Comparison of ENCODE assay signal across 16 mouse cellular contexts in the genomic region with DNA sequence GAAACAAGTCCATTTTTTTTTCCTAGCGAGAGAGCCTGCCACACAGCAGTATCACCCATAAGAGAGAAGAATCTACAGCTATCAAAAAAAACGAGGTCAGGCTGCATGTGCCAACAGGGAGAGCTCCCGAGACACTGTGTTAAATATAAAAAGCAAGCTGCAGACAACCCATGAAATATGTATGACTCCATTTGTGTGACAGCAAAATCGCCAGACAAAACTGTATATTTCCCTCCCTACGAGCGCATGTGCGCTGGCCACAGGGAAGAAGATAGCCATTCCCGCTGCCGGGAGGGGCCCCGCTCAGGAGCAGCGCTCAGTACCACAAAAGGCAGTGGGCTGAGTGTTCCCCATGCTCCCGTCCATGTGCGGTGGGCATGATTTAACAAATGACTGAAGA.
A peak's percentile ranks its signal among the peaks of the same experiment; 100 is the strongest.
DNase-seq lines count a peak whose midpoint lies in the region; ATAC-seq lines count a peak whose summit lies in the region.
"Had no signal": no experiment of that assay in that cellular context is flagged by ENCODE, and none has a peak within 500 bp of the region (broad histone marks: within the 10 kb centered on the region; RNA-seq: fewer than 3 reads in every experiment).

No protein-coding gene starts in this region.

- H3K27ac ChIP-seq in midbrain, embryonic 12.5 days (replicated peaks), result peak overlapping the region; percentile 20
- H3K27ac ChIP-seq in midbrain, embryonic 11.5 days (ENCODE audit: low read depth, low read length), result no peak overlapping the region
- H3K27ac ChIP-seq in forebrain, embryonic 13.5 days, result no peak overlapping the region; the same call in 1 of the 2 replicates
- no peak overlapping the region for H3K27ac ChIP-seq in hindbrain, embryonic 16.5 days (ENCODE audit: low read depth, low read length)
- H3K27ac ChIP-seq: heart, embryonic 10.5 days; limb, embryonic 13.5 days; liver, embryonic 15.5 days had no signal

- 0 out of 2 replicates have a peak, but pooled peaks have one; percentile 56 for ATAC-seq in midbrain, embryonic 12.5 days (ENCODE audit: low FRiP score, low read depth)
- ATAC-seq in midbrain, embryonic 11.5 days (ENCODE audit: low FRiP score), result no peak
- peak; percentile 16; the same call in 1 of the 2 replicates for ATAC-seq in forebrain, embryonic 13.5 days
- no peak for ATAC-seq in hindbrain, embryonic 16.5 days
- no peak for ATAC-seq in cerebellum, adult (ENCODE audit: insufficient number of reproducible peaks, low FRiP score, low TSS enrichment)
- ATAC-seq: intestine, postnatal 0 days had no signal

- no peak overlapping the region for H3K9ac ChIP-seq in midbrain, embryonic 12.5 days (replicated peaks)
- no peak overlapping the region for H3K9ac ChIP-seq in midbrain, embryonic 11.5 days (ENCODE audit: low read length)
- no peak overlapping the region for H3K9ac ChIP-seq in forebrain, embryonic 13.5 days
- peak overlapping the region; percentile 10; the same call in 1 of the 2 replicates for H3K9ac ChIP-seq in hindbrain, embryonic 16.5 days (ENCODE audit: low read depth, low read length)
- H3K9ac ChIP-seq: liver, embryonic 15.5 days had no signal

- H3K9me3 ChIP-seq in midbrain, embryonic 12.5 days, result no peaks in the 10 kb centered on the region
- H3K9me3 ChIP-seq in midbrain, embryonic 11.5 days (ENCODE audit: control insufficient read depth, low read length), result no peaks in the 10 kb centered on the region
- H3K9me3 ChIP-seq in forebrain, embryonic 13.5 days (replicated peaks), result no peaks in the 10 kb centered on the region
- no peaks in the 10 kb centered on the region for H3K9me3 ChIP-seq in hindbrain, embryonic 16.5 days (ENCODE audit: control insufficient read depth, low read length)
- H3K9me3 ChIP-seq: heart, embryonic 10.5 days; liver, embryonic 15.5 days had no signal

- WGBS in midbrain, embryonic 12.5 days, result 68% methylated on average over 13 of the region's 13 CpGs
- WGBS in midbrain, embryonic 11.5 days, result 82% methylated on average over 13 of the region's 13 CpGs
- 60% methylated on average over 13 of the region's 13 CpGs for WGBS in forebrain, embryonic 13.5 days
- WGBS in hindbrain, embryonic 16.5 days, result 40% methylated on average over 13 of the region's 13 CpGs

- H3K36me3 ChIP-seq in midbrain, embryonic 12.5 days, result no peaks in the 10 kb centered on the region
- H3K36me3 ChIP-seq in midbrain, embryonic 11.5 days (ENCODE audit: control insufficient read depth, insufficient read depth, low read length), result no peaks in the 10 kb centered on the region
- H3K36me3 ChIP-seq in forebrain, embryonic 13.5 days (ENCODE audit: poor library complexity, severe bottlenecking), result no peaks in the 10 kb centered on the region
- no peaks in the 10 kb centered on the region for H3K36me3 ChIP-seq in hindbrain, embryonic 16.5 days (ENCODE audit: control insufficient read depth, insufficient read depth, low read length)
- H3K36me3 ChIP-seq: heart, embryonic 10.5 days; limb, embryonic 13.5 days; liver, embryonic 15.5 days had no signal

- H3K4me3 ChIP-seq in midbrain, embryonic 12.5 days, result no peak overlapping the region
- H3K4me3 ChIP-seq in midbrain, embryonic 11.5 days (ENCODE audit: low read depth, low read length), result no peak overlapping the region
- no peak overlapping the region for H3K4me3 ChIP-seq in forebrain, embryonic 13.5 days
- no peak overlapping the region for H3K4me3 ChIP-seq in hindbrain, embryonic 16.5 days (ENCODE audit: low read length)
- H3K4me3 ChIP-seq: heart, embryonic 10.5 days; limb, embryonic 13.5 days; liver, embryonic 15.5 days had no signal

- DNase-seq in midbrain, embryonic 11.5 days (ENCODE audit: low spot score, missing footprints), result no peak
- DNase-seq in retina, embryonic 14.5 days (ENCODE audit: low spot score), result peak; percentile 45
- DNase-seq in ovary, adult 18-20 months (ENCODE audit: low spot score), result no peak
- DNase-seq: adrenal gland, adult 2 months; cerebellum, adult 9-10 months; gastrocnemius, postnatal 36 days; layer of hippocampus, postnatal 36 days; lung, postnatal 14 days had no signal

- no peak overlapping the region for H3K4me2 ChIP-seq in midbrain, embryonic 12.5 days (replicated peaks)
- no peak overlapping the region for H3K4me2 ChIP-seq in midbrain, embryonic 11.5 days
- no peak overlapping the region for H3K4me2 ChIP-seq in forebrain, embryonic 13.5 days
- no peak overlapping the region for H3K4me2 ChIP-seq in hindbrain, embryonic 16.5 days (ENCODE audit: low read length)
- H3K4me2 ChIP-seq: limb, embryonic 13.5 days; liver, embryonic 15.5 days had no signal

- peaks cover 17% of the 10 kb centered on the region for H3K4me1 ChIP-seq in midbrain, embryonic 12.5 days
- peaks cover 4% of the 10 kb centered on the region; the same call in 1 of the 2 replicates for H3K4me1 ChIP-seq in midbrain, embryonic 11.5 days (ENCODE audit: control insufficient read depth, insufficient read depth, low read length)
- H3K4me1 ChIP-seq in forebrain, embryonic 13.5 days, result peaks cover 17% of the 10 kb centered on the region
- H3K4me1 ChIP-seq in hindbrain, embryonic 16.5 days (ENCODE audit: control insufficient read depth, insufficient read depth, low read depth, low read length), result peaks cover 6% of the 10 kb centered on the region
- H3K4me1 ChIP-seq: liver, embryonic 15.5 days had no signal

- H3K27me3 ChIP-seq in midbrain, embryonic 12.5 days, result peaks cover 59% of the 10 kb centered on the region
- peaks cover 17% of the 10 kb centered on the region for H3K27me3 ChIP-seq in midbrain, embryonic 11.5 days (ENCODE audit: control insufficient read depth, insufficient read depth, low read length)
- no peaks in the 10 kb centered on the region for H3K27me3 ChIP-seq in forebrain, embryonic 13.5 days
- peaks cover 3% of the 10 kb centered on the region; the same call in 1 of the 2 replicates for H3K27me3 ChIP-seq in hindbrain, embryonic 16.5 days (replicated peaks; ENCODE audit: control insufficient read depth, insufficient read depth, low read length)
- H3K27me3 ChIP-seq: liver, embryonic 15.5 days had no signal

Comparison
In these comparisons a context has a peak if more than half of its experiments do, and no peak if none do; other contexts are left out.
1. ATAC-seq: peak in midbrain, embryonic 12.5 days (single experiment) and forebrain, embryonic 13.5 days (single experiment); none in midbrain, embryonic 11.5 days (single experiment), hindbrain, embryonic 16.5 days (single experiment) and cerebellum, adult (single experiment).